Mouse (Mus musculus) layer of hippocampus, postnatal 25 days (tissue): ENCODE measurements around the gene Nod1. TPM values are rescaled to one million over a fixed set of nuclear protein-coding genes. Genes with fewer than 3 reads are reported as not detected.

Experiments
- DNase-seq, 2 experiments: peaks; one replicate each; pipeline ENCODE4 v3.0.0; 2022; ENCODE audit warnings: mixed read lengths in 2 of 2, low spot score in 1 of 2; ENCODE audit errors: extremely low spot score in 1 of 2
- total RNA-seq, 2 experiments: library from RNA; stranded (reverse); gene quantifications; 2 replicates each; pipeline ENCODE4 v1.2.3; 2021

Nod1 gene
- total RNA-seq, 2 experiments from 2014 or later, result 5.1 to 5.8 TPM

DNA sequence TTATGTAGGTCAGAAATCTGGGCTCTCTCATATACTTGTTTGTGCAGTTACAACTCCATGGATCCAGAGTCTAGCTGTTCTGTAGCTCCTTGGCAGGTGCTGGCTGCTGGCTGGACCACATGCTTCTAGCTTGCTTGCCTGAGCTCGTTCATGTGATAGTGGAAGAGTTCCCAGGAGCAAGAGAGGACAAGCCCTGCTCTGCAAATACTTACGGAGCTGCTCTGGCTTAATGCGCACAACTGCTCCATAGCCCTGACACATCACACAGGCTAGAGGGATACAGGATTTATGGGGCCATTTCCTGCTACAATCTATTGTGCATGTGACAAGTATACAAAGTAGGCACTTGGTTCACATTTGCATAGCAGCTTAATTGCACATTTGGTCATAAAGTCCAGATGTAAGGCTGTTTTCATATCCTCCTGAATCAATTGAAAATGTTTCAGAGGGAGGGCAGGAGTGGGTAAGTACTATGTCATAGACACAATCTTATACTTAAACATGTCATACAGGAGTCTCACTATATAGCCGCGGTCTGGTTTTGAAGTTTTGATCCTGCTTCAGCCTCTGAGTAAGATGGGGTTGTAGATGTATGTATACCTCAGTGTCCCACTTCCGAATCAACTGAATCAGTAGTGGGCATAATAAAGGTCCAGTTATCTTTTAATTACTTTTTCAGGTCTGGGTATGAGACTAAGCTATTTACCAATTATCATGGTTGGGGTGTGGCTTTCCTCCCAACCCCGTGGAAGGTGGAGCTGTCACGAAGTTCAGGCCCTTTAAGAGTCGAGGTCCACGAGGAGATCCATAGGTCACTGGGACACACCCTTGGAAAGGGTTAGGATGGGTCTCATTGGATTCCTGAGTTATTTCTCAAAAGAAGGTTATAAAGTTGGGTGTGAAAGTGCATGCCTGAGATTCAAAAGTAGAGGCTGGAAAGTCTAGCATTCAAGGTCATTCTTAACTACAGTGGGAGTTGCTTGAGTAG lies 66.1 kb downstream of the Nod1 start:
- DNase-seq, result no peak

GRCm38 (mm10) chr6:54902547-54902946 lies 69.9 kb downstream of the Nod1 start:
- no peak for DNase-seq

- DNase-seq, result no peak
Measured at GRCm38 (mm10) chr6:54900256-54900655, 72.2 kb downstream of the Nod1 start.

DNA sequence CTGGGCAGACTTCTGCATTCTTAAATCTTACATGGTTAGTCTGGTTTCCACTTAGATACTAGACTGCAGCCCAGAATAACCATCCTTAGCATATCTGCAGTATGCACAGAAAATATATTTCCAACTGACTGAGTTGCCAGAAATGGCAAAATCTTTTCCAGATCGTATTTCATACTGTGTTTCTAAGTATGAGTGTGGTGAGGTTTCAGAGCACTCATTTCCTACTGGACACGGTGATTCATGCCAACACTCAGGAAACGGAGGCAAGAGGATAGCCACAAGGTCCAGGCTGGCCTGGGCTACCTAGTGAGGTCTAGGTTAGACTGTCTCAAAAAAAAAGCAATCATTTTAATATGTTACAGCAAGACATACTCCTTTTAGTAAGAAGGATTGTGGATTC lies 81.0 kb downstream of the Nod1 start:
- no peak for DNase-seq

- no peak for DNase-seq
Measured at GRCm38 (mm10) chr6:54890221-54890620, 82.2 kb downstream of the Nod1 start.

DNA sequence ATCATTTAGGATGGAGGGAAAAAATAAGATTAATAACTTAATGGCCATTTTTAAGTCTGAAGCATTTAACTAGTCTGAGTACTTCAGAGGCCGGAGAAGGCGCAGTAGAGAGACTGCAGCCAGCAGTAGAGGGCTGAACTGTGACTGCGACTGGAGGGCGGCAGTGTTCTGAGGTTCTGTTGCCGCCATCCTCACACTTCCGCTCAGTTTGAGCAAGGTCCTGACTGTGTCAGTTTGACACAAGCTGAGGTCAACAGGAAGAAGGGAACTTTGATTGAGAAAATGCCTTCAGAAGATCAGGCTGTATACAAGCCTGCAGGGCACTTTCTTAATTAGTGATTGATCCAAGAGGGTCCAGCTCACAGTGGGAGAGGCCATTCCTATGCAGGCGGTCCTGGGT lies 86.2 kb downstream of the Nod1 start:
- no peak for DNase-seq

DNA sequence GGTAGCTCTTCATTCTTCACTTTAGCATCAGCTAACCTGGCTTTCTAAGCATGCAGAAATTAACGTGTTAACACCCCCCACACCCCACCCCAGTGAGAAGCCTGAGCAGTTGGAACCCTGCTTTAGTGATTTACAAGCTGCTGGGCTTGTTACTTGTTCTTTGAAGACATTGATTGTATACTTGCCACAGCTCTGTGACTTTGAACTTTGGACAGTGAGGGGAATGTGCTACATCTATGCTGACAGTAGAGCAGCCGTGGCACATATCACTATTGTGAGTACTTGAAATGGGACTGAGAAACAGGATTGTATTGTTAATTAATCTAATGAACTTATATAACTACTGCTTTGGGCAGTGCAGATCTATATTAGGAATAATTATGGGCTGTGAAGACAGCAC lies 89.0 kb downstream of the Nod1 start:
- DNase-seq, result no peak

DNA sequence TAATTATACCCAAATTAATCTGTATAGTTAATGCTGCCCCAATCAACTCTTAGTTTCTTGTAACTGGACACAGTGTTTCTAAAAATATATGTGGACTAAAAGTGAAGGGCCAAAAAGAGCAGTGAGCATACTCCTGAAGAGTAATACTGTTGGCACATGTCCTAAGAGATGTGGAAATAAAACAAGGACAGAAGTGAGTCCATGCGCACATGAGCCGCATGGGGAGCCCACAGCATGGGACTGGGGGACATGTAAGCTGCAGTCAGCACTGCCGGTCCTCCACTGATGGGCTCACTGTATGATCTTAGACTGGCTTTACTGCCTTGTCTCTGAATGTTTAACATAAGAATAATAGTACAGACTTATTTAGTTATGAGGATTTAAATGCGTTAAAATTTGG lies 92.3 kb downstream of the Nod1 start:
- DNase-seq, result no peak

DNA sequence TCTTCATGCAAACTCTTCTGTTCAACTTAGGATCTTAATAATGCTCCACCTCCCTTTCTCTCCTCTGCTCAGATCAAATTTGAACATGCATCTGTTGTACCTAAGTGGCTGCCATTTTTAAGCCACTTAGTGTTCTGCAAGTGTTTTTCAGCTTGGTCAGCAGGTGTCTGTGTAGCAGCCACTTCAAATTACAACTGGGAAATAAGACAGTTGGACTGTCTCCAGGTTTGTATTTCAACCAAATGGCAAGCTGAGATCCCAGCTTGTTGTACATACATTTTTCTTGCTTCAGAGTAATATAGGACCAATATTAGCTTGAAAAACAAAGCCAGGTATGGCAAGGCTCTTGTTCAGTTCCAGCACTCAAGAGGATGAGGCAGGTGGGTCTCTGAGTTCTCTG lies 93.9 kb downstream of the Nod1 start:
- DNase-seq, result no peak

GRCm38 (mm10) chr6:54877651-54878050 lies 94.8 kb downstream of the Nod1 start:
- no peak for DNase-seq

- no peak for DNase-seq
Measured at GRCm38 (mm10) chr6:54876782-54877181, 95.6 kb downstream of the Nod1 start.

Other genes with a start within 250 kb of the Nod1 start
- gene Znrf2, start 155.7 kb downstream of the Nod1 start, total RNA-seq, result 10 to 100 TPM; 24.4 TPM
- 10 to 100 TPM; 32.7 to 36.9 TPM for gene Ggct, start 20.3 kb upstream of the Nod1 start, total RNA-seq
- 100 to 1,000 TPM; 133 to 137 TPM for gene Gars, start 65.4 kb upstream of the Nod1 start, total RNA-seq
- gene Crhr2, start 160.4 kb upstream of the Nod1 start, total RNA-seq, result 1 to 10 TPM; 3.2 to 4.9 TPM
- under 1 TPM; 0.35 to 0.84 TPM for gene Inmt, start 202.4 kb upstream of the Nod1 start, total RNA-seq
- 10 to 100 TPM; 13.4 to 13.7 TPM for gene Mindy4, start 230.8 kb upstream of the Nod1 start, total RNA-seq